ENCODE assay signal across 12 mouse cellular contexts in the genomic region with DNA sequence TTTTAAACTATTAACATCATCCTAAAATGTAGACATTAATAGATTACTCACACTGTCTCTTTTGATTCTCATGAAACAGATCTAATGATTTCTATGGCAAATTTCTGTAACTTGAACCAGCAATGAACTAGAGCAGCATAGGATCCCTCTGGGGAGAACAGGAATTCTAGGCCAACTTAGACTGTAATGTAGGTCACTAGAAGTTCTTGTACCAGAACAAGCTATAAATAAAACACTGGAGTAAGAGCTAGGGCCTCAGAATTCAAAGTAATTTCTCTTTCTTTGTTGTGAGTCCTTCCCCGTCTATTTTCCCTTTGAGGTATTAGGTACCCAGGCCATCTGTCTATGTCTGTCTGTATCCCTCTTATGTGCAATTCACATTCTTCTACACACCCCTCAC.
"Had no signal": no experiment of that assay in that cellular context is flagged by ENCODE, and none has a peak within 500 bp of the region (broad histone marks: within the 10 kb centered on the region; RNA-seq: fewer than 3 reads in every experiment).

No protein-coding gene starts in this region.

- H3K9me3 ChIP-seq: limb, embryonic 15.5 days; liver, embryonic 12.5 days; megakaryocyte, embryonic 14.5 days; midbrain, embryonic 12.5 days; neural tube, embryonic 15.5 days had no signal

- DNase-seq: kidney, postnatal 14 days; lung, embryonic 14.5 days; lung, postnatal 10 days; lung, postnatal 4 days; right cerebral cortex, adult 18-20 months; right cerebral cortex, postnatal 25 days had no signal

- H3K4me1 ChIP-seq: limb, embryonic 15.5 days; liver, embryonic 12.5 days; megakaryocyte, embryonic 14.5 days; midbrain, embryonic 12.5 days; neural tube, embryonic 15.5 days had no signal

- H3K27ac ChIP-seq: limb, embryonic 15.5 days; liver, embryonic 12.5 days; midbrain, embryonic 12.5 days; neural tube, embryonic 15.5 days had no signal

- H3K36me3 ChIP-seq: limb, embryonic 15.5 days; liver, embryonic 12.5 days; midbrain, embryonic 12.5 days; neural tube, embryonic 15.5 days had no signal

- H3K4me2 ChIP-seq: limb, embryonic 15.5 days; liver, embryonic 12.5 days; lung, embryonic 14.5 days; midbrain, embryonic 12.5 days; neural tube, embryonic 15.5 days had no signal

- H3K27me3 ChIP-seq: limb, embryonic 15.5 days; liver, embryonic 12.5 days; megakaryocyte, embryonic 14.5 days; midbrain, embryonic 12.5 days; neural tube, embryonic 15.5 days had no signal

- H3K4me3 ChIP-seq: limb, embryonic 15.5 days; liver, embryonic 12.5 days; megakaryocyte, embryonic 14.5 days; midbrain, embryonic 12.5 days; myocyte; neural tube, embryonic 15.5 days had no signal

- H3K9ac ChIP-seq: limb, embryonic 15.5 days; liver, embryonic 12.5 days; lung, embryonic 14.5 days; midbrain, embryonic 12.5 days; neural tube, embryonic 15.5 days had no signal

- ATAC-seq: liver, embryonic 12.5 days had no signal
